Mouse (Mus musculus) adrenal gland, adult 2 months (tissue): ENCODE results near the gene Prokr2. TPM values are rescaled to one million over a fixed set of nuclear protein-coding genes. Genes with fewer than 3 reads are reported as not detected.

Experiments used
- polyA plus RNA-seq: library from polyadenylated mRNA; depleted of rRNA; stranded (reverse); fragments of >200 nt; gene quantifications from 2 replicates; pipeline ENCODE4 v1.2.3, GENCODE M21; 2012; rRNA removed
- total RNA-seq, 2 experiments: library from RNA; stranded (reverse); gene quantifications; 2 replicates each; pipeline ENCODE4 v1.2.3; 2021

Gene Prokr2
- total and polyA plus RNA-seq, 3 experiments = 0.09 TPM; not detected in 2

Other genes with a start within 250 kb of the Prokr2 start
- 100 to 1,000 TPM in 1 of 2 experiments, 10 to 100 TPM in 1; 80.6 to 206 TPM for gene Slc23a2, start 240.3 kb downstream of the Prokr2 start, total RNA-seq
- 45.5 and 59.7 TPM in 2 replicates for gene Slc23a2, start 240.3 kb downstream of the Prokr2 start, polyA plus RNA-seq
- gene Tmem230, start 137.6 kb downstream of the Prokr2 start, total RNA-seq = 10 to 100 TPM; 38.9 to 46.1 TPM
- 153 and 204 TPM in 2 replicates for gene Tmem230, start 137.6 kb downstream of the Prokr2 start, polyA plus RNA-seq
- 10 to 100 TPM; 64.7 to 83.4 TPM for gene Pcna, start 132.1 kb downstream of the Prokr2 start, total RNA-seq
- gene Pcna, start 132.1 kb downstream of the Prokr2 start, polyA plus RNA-seq = 45.6 and 62.0 TPM in 2 replicates
- gene Cds2, start 122.3 kb downstream of the Prokr2 start, total RNA-seq = 10 to 100 TPM; 77.4 to 80.9 TPM
- gene Cds2, start 122.3 kb downstream of the Prokr2 start, polyA plus RNA-seq = 44.0 and 48.9 TPM in 2 replicates
- gene Gpcpd1, start 202.3 kb upstream of the Prokr2 start, total RNA-seq = 10 to 100 TPM; 18.6 to 41.7 TPM
- 1.3 and 2.1 TPM in 2 replicates for gene Gpcpd1, start 202.3 kb upstream of the Prokr2 start, polyA plus RNA-seq